Mouse (Mus musculus): ENCODE data around the gene Diras2.
"Not testable (repeated sequence)": the region's sequence is repeated elsewhere in the genome, so short reads cannot be mapped to it uniquely, and the experiment has no call there.

The Diras2 gene

DNA sequence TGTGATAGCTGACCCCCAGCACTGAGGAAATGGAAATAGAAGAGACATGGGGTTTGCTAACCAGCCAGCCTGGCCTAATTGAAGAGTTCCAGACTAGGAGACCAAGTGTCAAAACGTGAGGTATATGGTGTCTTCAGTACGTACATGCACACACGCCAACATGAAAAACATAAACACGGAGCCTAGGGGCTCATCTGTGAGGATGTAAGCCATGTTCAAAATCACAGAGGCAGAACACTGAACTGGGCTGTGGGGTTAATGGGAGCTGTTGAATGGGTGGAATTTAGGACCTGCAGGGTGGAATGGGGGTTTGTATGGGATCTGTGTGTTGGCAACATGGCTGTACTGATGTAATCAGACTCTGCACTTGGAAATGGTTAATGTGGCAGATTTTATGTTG lies 14.5 kb downstream of the Diras2 start:
- no peak for DNase-seq

DNA sequence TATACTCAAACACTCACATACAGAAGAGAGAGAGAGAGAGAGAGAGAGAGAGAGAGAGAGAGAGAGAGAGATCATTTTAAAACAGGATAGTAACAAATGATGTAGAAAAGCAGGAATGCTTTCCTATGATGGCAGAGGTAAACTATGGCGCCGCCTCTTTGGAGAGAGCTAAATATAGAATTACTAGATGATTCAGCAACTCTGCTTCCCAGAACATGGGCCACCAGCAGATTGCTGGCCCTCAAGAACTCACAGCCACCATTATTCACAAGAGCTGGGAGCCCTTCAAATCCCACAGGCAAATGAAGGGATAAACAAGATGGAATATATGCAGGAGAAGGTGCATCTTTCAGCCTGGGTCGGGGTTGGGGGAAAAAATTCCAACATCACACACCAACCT lies 15.0 kb downstream of the Diras2 start:
- no peak for DNase-seq

DNA sequence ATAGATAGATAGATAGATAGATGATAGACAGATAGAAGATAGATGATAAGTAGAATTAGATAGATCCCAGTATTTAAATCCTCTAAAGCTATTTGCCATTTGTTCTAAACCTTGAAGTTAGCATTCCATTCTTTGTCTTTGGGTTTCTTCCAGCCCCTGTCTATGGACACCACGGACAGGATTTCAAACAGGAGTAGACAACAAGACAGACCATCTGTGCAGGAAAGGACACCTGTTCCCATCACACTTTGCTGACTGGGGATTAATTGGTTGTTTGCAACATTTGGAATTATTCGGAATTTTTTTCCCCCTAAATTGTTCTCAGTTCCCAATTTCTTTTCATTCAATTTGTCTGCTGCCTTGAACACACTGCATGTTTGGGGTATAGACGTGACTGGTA lies 17.5 kb downstream of the Diras2 start:
- DNase-seq, result no peak

DNA sequence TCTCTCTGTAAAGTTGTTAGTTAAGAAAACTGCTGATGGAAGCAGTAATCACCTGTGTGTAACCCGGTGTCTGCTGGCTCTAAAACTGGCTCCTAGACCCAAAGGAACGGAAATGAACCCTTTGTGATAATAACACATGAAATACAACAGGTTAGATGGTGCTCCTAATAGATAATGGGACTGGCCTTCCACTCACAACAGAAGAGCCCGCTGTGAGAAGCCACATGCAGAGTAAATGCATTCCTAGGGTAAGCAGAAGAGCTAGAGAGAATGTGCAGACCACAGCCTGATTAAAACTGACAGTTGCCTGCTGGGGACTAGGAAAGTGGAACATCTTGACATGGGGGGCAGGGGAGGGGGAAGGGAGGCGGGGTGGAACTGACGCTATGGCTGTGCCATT lies 18.7 kb downstream of the Diras2 start:
- no peak for DNase-seq

DNA sequence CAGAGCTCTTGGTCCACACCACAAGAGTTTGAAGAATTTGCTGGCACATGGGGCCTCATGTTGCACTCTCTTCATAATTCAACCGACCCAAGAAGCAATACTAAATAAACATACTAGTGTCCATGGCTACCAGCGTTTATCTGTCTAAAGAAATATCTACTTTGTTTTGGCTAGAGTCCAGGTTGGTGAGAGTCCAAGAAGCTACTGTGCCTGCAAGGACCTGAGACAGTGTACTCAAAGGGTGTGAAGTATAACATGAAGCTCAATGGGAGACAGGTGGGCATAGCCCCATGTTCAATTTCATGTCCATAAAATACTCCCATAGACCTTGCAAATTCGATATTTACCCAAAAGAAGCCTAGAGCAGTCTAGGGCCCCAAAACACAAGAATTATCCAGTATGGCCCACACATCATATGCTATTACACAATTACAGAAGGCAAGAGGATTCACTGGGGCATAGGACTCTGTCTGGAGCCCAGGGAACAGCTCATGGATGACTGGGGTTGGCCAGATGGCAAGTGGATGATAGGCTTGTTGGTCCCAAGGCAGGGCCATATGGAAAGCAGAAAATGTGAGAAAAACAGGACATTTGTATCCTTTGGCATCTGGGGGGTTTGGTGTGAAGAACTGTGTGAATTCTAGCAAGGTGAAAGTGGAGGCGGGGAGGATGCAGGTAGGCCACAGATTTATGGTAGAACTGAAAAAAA lies 20.8 kb downstream of the Diras2 start:
- DNase-seq, result no peak

DNA sequence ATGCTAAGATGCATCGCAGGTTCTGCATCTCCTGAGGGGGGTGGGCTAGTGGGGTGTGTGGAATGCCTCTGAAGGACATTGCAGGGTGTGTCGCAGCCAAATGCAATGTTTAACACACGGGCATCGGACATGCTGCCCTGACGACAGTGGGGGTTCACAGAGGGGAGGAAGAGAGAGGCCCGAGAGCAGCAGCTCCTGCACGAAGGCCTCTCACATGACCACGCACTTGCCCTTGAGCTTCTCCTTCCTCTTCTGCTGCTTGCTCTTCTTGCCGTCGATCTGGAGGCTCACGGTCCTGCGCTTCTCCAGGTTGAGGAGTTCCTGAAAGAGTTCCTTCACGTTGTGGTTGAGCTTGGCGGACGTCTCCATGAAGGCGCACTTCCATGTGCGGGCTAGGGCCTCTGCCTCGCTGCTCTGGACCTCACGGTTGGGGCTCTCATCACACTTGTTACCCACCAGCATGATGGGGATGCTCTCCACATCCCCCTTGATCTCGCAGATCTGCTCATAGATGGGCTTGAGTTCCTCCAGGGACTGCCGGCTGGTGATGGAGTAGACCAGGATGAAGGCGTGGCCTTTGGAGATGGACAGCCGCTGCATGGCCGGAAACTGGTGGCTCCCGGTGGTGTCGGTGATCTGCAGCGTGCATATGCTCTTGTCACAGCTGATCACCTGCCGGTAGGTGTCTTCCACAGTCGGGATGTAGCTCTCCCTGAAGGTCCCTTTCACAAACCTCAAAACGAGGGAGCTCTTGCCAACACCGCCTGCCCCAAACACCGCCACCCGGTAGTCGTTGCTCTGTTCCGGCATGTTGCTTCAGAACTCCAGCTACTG lies 23.4 kb downstream of the Diras2 start:
- no peak for DNase-seq

DNA sequence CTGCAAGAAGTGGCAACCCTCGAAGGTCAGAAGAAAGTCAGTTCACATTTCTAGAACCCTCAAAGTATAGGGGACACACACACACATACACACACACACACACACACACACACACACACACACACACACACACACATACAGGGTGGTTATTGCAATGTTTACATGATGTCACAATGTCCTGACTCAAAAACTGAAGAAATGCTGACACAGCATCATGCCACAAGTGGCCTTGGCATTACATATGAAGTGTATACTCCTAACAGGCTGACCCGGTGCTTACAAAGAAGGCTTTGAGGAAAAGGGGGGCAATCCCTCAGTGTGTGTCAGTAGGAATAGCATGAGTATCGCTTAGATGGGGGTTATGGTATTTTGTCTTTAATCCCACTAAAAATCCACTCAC lies 24.3 kb downstream of the Diras2 start:
- not testable (repeated sequence) for DNase-seq

DNA sequence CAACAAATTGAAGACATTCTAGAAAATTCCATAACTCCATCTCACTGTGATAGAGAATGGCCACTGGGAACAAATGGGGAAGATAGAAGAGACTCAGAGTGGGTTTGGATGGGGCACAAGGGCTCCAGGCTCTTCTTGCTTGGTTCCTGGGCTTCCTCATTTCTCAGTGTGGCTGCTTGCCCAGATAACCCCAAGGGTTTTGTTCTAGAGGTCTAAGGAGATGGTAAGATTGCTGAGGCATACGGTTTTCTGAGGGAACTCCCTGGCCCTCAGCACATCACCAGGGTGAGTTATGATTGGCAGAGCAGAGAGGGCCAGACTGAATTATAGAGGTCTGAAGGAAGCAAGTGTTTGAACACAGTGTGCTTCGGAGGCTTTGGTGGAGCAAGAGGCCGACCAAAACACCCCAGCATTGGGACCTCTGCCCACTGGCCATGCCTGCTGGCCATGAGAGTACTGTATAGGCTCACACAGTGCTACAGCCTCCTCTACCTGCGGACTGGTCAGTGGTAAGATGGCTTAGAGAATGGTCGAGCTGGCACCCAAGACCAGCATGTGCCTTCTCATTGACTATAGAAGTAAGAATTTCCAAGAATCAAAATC lies 25.3 kb downstream of the Diras2 start:
- not testable (repeated sequence) for DNase-seq

DNA sequence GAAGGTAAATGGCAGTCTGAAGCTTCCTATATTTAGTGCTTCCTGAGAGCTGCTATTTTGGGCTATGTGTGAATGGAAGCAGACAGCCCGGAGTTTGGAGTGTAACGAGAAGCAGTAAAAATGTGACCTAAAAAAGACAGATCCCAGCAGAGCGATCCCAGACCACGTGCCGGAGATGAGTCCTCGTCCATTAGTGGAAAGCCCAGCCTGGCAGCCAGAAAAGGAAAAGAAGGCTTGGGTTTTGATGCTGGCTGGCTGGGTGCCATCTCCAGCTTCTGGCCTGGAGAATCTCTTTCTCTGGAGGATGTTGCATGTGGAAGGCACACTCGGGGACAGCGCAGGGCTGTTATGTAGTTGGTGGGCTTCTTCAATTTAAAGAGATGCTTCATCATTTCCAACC lies 29.4 kb downstream of the Diras2 start:
- no peak for DNase-seq

DNA sequence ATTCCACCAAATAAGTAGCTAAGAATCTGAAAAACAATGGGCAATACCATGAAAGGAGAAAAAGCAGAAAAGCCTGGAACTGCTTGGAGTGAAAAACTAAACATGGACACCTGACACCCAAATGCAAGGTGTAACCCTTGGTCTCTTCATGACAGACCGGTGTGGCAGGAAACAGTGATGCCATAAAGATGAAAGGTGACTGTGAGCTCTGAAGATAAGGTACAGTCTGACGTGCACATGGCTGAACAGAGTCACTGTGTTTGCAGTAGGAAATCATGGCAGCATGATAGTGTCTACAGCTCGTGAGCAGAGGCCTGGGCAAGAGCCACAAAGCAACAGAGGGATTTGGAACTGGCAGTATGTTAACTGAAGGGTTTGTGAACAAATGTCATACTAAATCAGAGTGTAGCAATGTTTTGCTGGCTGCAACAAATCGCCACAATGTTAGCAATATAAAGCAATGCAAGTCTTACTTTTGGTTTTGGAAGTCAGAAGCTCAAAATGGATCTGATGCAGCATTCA lies 34.0 kb downstream of the Diras2 start:
- DNase-seq, result no peak

DNA sequence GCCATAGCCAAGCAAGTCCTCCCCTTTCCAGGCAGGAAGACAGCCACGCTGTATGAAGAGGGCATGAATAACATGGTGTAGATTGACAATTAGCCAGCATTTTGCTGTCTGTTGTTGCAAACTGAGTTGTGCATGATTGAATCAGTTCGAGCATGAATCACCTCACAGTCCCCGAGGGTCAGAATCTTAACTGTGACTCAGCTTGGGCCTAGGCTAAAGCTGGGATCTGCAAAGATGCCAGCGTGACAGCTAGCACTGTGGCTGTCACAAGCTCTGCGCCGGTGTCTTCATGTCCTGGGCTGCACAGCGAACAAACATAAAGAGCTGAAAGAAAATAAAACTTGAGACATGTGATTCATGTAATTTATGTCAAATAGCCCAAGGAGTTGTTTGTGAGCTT lies 42.3 kb downstream of the Diras2 start:
- no peak for DNase-seq

DNA sequence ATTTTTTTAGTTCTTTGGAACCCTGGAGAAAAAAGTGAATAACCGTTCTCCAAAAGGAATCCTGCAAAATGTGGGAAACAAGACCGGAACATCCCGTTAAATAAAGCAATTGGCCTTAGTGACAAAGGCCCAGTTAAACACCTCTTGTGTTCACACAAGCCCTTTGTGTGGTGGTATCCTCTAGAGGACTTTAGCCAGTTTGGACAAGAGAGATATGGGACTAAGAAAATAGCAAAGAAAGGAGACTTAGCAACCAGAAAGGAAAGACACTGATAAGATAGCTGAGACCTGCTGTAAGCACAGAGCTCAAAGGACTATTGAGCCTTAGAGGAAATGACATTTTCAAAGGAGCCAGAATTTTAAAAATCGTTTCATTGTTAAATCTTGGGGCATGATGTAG lies 47.0 kb downstream of the Diras2 start:
- DNase-seq, result no peak

DNA sequence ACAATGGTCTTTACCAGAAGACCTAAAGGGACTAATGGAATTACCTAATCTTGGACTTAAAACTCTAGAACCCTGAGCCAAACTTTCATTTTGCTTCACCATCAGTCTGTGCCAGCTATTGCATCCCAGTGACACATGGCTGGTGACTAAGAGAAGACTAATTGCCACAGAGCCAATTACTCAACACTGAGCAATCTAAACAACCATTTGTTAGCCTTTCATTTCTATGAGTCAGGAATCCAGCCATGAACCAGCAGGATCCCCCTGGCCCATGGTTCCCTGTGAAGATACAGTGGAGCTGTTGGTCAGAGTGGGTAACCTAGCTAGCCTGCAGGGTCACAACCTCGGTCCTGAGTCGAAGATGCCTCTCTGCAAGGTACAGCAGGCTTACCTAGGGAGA lies 49.3 kb downstream of the Diras2 start:
- no peak for DNase-seq

DNA sequence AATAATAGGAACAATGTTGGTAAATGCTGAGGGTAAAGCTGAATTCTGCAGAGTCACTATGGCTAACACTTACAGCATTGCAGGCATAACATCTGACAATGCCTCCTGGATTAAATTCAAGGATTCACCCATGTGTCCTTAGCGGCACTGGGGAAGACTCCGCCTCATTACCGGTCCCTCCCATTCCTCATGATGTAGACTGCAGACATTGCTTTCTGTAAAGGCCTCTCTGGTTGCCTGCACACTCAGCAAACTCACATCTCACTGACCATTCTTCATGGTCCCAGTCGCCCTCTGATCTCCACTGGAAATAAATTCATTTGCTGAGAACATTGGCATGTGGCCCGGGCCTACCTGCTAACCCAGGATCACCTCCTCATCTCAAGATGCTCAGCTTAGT lies 51.9 kb downstream of the Diras2 start:
- DNase-seq, result no peak

DNA sequence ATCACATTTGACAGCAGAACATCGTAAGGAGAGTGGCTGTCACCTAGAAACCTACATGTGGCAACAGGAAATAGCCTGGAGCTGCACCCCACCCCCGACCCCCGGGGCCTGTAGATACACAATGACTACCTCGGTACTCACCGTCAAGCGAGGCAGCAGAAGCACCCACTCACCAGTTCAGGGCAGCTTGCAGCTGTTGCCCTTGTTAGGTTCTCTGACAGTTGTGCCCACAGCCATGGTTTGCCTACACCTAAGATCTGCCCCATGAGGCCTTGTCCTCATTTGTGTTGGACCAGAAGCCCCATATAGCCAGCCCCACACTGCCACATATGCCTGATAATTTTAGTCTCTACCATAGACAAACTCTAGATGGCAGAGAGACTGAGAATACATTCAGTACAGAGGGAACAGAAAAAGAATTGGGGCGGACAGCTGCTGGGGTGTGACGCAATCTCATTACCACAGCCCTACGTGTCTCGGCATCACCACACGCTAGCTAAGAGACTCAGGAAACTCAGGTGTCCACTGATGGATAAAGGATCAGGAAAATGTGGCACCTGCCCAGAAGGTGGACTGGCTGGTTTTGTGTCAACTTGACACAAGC lies 54.0 kb downstream of the Diras2 start:
- no peak for DNase-seq

DNA sequence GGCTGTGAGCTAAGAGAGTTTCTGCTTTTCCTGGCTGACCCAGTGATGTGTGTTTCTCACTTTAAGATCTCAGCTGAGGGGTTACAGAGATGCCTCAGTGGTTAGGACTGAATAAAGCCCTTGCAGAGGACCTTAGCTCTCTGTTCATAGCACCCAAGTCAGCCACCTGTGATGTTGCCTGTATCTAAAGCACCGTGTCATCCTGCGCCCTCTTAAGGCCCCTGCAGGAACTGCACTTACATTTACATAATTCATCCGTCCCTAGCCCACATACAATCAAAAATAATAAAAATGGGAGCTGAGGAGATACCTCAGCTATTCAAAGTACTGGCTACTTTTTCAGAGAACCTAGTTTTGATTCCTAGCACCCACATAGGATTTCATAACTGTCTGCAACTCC lies 54.9 kb downstream of the Diras2 start:
- DNase-seq, result no peak

DNA sequence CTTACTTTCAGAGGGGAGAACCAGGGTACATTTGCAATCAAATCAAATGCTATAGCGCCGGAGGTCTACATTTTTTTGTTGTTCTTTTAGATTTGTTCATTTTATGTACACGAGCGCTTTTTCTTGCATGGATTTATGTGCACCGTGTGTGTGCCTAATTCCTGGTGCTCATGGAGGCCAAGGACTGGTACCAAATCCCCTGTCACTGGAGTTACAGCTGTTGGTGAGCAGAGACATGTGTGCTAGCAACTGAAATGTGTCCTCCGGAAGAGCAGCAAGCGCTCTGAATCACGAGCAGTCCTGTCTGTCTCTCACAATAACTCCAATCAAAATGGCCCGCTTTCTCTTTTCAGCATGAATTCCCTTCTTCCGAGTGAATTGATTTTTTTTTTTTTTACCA lies 55.8 kb downstream of the Diras2 start:
- DNase-seq, result no peak

DNA sequence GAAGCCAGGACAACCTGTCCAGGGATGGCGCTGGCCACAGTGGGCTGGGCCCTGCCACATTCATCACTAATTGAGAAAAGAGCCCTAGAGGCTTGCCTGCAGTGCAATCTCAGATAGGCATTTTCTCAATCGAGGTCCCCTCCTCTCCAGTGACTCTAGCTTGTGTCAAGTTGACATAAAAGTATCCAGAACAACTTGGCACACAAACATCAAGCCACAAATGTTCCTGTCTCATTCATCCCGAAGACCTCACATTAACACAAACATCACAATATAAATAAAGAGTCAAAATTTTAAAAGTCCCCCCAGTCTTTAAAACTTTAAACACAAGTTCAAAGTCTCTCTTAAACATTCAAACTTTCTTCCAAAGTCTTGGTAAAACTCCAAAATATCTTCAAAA lies 56.3 kb downstream of the Diras2 start:
- no peak for DNase-seq

DNA sequence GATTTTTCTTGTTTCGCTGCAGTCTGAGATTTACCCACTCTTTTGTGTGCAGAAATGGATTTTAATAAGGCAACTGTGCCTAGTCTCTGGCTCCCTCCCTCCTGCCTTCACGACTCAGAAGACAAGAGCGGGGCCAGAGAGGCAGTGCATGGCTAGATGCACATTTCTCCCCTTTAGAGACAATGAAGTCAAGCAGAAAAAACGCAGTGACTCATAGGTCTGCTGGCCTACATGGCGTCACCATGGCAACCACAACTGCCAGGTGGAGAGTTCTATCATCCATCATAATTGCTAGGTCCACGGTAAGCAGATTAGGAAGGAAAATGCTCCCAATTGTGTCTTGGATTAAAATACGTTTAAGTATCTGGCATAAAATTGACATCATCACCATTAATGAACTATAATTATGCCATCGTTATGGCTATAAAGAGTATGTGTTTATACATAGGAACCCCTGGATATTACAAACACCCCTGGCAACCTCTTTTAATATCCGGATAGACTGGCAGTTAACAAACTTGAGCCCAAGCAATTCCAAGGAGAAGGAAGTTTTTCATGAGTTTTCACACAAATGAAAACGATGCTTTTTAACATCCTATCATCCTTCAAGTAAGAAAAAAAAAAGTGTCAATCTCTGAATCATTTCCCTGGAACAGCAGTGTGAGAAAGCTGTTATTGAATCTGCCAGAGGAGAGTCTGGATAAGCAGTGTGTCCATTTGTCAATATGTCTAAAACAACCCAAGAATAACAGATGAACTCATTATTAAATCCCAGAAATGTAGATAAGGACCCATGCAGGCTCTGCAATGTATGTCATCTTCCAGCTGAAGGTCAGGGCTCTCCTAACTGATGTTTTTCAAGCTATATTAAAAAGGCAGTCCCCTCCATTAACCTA lies 61.0 kb downstream of the Diras2 start:
- DNase-seq, result no peak

DNA sequence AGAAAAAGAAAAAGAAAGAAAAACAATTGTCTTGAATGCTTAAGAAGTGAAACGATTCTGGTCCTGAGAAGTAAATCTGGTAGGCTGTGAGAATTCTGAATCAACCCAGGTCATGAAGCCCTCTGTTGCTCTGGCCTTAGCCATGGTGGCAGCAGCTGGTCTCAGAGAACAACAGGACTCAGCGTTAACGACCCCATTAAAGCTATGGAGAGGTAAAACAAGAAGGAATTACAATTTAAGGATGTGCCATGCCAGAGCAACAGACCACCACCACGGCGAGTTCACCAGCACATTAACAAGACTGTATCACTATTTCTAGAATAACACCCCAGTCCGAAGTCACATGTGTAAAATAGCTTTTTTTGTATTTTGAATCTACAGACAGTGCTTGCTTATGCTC lies 65.9 kb downstream of the Diras2 start:
- no peak for DNase-seq

DNA sequence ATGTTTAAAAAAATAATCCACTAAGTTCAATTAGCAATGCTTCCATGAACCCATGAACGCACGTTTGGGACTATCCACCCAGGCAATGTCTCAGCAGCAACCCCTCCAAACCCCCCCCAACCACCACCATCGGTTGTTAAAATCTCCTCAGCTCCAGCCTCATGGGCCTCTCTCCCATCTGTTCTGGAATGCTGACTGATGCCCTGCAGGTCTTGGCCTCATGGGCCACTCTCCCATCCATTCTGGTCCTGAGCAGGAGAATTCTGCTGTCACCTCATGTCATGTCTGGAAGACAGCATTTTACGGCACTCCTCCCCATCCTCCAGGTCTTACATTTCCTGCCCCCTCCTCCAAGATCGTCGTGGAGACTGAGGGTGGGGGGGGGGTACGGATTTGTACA lies 71.1 kb downstream of the Diras2 start:
- DNase-seq, result no peak

DNA sequence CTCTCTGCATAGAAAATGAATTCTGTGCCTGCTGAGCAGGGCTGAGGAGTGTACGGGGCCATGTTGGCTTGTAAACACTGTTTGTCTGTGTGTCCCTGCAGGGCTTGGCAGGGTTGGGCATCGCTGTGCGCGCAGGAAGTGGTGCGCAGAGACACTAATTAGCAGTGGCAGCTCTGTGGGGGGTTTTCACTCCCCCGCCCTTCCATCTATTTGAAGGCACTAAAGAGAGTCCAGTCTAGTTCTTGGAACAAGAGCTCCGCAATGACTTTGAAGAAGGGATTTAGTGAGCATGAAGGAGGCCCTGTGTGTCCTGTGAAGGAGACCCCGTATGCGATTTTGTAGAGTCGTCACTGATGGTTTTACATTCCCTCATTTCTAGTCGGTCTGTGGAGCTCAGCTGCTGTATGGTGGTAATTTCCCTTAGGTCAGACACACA lies 73.2 kb downstream of the Diras2 start:
- no peak for DNase-seq

Data from thymus, adult 18-20 months (tissue).